Mouse (Mus musculus): ENCODE results near the gene Ccdc42. TPM values are rescaled to one million over a fixed set of nuclear protein-coding genes. Genes with fewer than 3 reads are reported as not detected.

Ccdc42 gene
- polyA plus RNA-seq, 1 experiment from 2014 or later = 0.32 TPM

GRCm38 (mm10) chr11:68555918-68556584, 30.8 kb upstream of the Ccdc42 start, which contains the start of gene Mfsd6l:
Gene Mfsd6l (plus strand): TSS chr11:68556186.
- DNase-seq (ENCODE audit: low spot score) (peak; percentile 85), ATAC-seq (replicated peaks; ENCODE audit: low FRiP score, low TSS enrichment, low read depth) (peak; percentile 80)
- Histone ChIP-seq H3K4me2 (ENCODE audit: low read length) (peak within 1 kb of the TSS; percentile 44), H3K27me3 (replicated peaks; ENCODE audit: control insufficient read depth, insufficient read depth, low read length) (no peaks in the 10 kb centered on the region), H3K9me3 (ENCODE audit: control insufficient read depth, low read length) (no peaks in the 10 kb centered on the region), H3K9ac (ENCODE audit: low read length) (0 out of 2 replicates have a peak within 1 kb of the TSS, but pooled peaks have one; percentile 15), H3K27ac (ENCODE audit: low read depth) (no peak within 1 kb of the TSS), H3K36me3 (ENCODE audit: control insufficient read depth, insufficient read depth, low read length) (no peaks in the 10 kb centered on the region), H3K4me3 (ENCODE audit: low read depth, low read length) (peak within 1 kb of the TSS; percentile 31), H3K4me1 (replicated peaks; ENCODE audit: control insufficient read depth, insufficient read depth, low read length) (no peaks in the 10 kb centered on the region)
- 8% methylated on average over 37 of the region's 37 CpGs for WGBS

GRCm38 (mm10) chr11:68559546-68559945, 27.3 kb upstream of the Ccdc42 start:
- 44% methylated on average over 1 of the region's 1 CpGs for WGBS
- no peaks in the 10 kb centered on the region for H3K9me3 ChIP-seq (ENCODE audit: control insufficient read depth, low read length)
- DNase-seq (ENCODE audit: low spot score) = no peak
- no peak overlapping the region for H3K9ac ChIP-seq (ENCODE audit: low read length)
- no peaks in the 10 kb centered on the region for H3K36me3 ChIP-seq (ENCODE audit: control insufficient read depth, insufficient read depth, low read length)
- H3K4me3 ChIP-seq (ENCODE audit: low read depth, low read length) = no peak overlapping the region
- no peak for ATAC-seq (replicated peaks; ENCODE audit: low FRiP score, low TSS enrichment, low read depth)
- no peaks in the 10 kb centered on the region for H3K4me1 ChIP-seq (replicated peaks; ENCODE audit: control insufficient read depth, insufficient read depth, low read length)
- no peak overlapping the region for H3K4me2 ChIP-seq (ENCODE audit: low read length)
- H3K27ac ChIP-seq (ENCODE audit: low read depth) = no peak overlapping the region
- H3K27me3 ChIP-seq (replicated peaks; ENCODE audit: control insufficient read depth, insufficient read depth, low read length) = no peaks in the 10 kb centered on the region

- no peaks in the 10 kb centered on the region for H3K9me3 ChIP-seq (ENCODE audit: control insufficient read depth, low read length)
- ATAC-seq (replicated peaks; ENCODE audit: low FRiP score, low TSS enrichment, low read depth) (no peak), DNase-seq (ENCODE audit: low spot score) (no peak)
- WGBS = 77% methylated on average over 11 of the region's 11 CpGs
- H3K36me3 ChIP-seq (ENCODE audit: control insufficient read depth, insufficient read depth, low read length) = no peaks in the 10 kb centered on the region
- H3K27ac ChIP-seq (ENCODE audit: low read depth) = no peak overlapping the region
- H3K4me1 ChIP-seq (replicated peaks; ENCODE audit: control insufficient read depth, insufficient read depth, low read length) = no peaks in the 10 kb centered on the region
- no peaks in the 10 kb centered on the region for H3K27me3 ChIP-seq (replicated peaks; ENCODE audit: control insufficient read depth, insufficient read depth, low read length)
- H3K4me2 ChIP-seq (ENCODE audit: low read length) = no peak overlapping the region
- H3K4me3 ChIP-seq (ENCODE audit: low read depth, low read length) = no peak overlapping the region
- H3K9ac ChIP-seq (ENCODE audit: low read length) = no peak overlapping the region
Observed at GRCm38 (mm10) chr11:68561957-68562950, 24.6 kb upstream of the Ccdc42 start.

GRCm38 (mm10) chr11:68564356-68565031, 22.3 kb upstream of the Ccdc42 start:
- ATAC-seq (replicated peaks; ENCODE audit: low FRiP score, low TSS enrichment, low read depth) = no peak
- H3K4me1 ChIP-seq (replicated peaks; ENCODE audit: control insufficient read depth, insufficient read depth, low read length) = no peaks in the 10 kb centered on the region
- no peak overlapping the region for H3K9ac ChIP-seq (ENCODE audit: low read length)
- H3K4me2 ChIP-seq (ENCODE audit: low read length) = no peak overlapping the region
- H3K36me3 ChIP-seq (ENCODE audit: control insufficient read depth, insufficient read depth, low read length) = no peaks in the 10 kb centered on the region
- H3K4me3 ChIP-seq (ENCODE audit: low read depth, low read length) = no peak overlapping the region
- H3K27me3 ChIP-seq (replicated peaks; ENCODE audit: control insufficient read depth, insufficient read depth, low read length) = no peaks in the 10 kb centered on the region
- DNase-seq (ENCODE audit: low spot score) = no peak
- no peaks in the 10 kb centered on the region for H3K9me3 ChIP-seq (ENCODE audit: control insufficient read depth, low read length)
- no peak overlapping the region for H3K27ac ChIP-seq (ENCODE audit: low read depth)
- WGBS = 60% methylated on average over 13 of the region's 13 CpGs

- no peaks in the 10 kb centered on the region for H3K36me3 ChIP-seq (ENCODE audit: control insufficient read depth, insufficient read depth, low read length)
- no peak overlapping the region for H3K4me3 ChIP-seq (ENCODE audit: low read depth, low read length)
- no peak overlapping the region for H3K4me2 ChIP-seq (ENCODE audit: low read length)
- DNase-seq (ENCODE audit: low spot score) (no peak), ATAC-seq (replicated peaks; ENCODE audit: low FRiP score, low TSS enrichment, low read depth) (no peak)
- no peaks in the 10 kb centered on the region for H3K27me3 ChIP-seq (replicated peaks; ENCODE audit: control insufficient read depth, insufficient read depth, low read length)
- no peak overlapping the region for H3K9ac ChIP-seq (ENCODE audit: low read length)
- no peaks in the 10 kb centered on the region for H3K4me1 ChIP-seq (replicated peaks; ENCODE audit: control insufficient read depth, insufficient read depth, low read length)
- H3K27ac ChIP-seq (ENCODE audit: low read depth) = no peak overlapping the region
- H3K9me3 ChIP-seq (ENCODE audit: control insufficient read depth, low read length) = no peaks in the 10 kb centered on the region
- 69% methylated on average over 3 of the region's 3 CpGs for WGBS
Observed at GRCm38 (mm10) chr11:68565032-68565429, 21.8 kb upstream of the Ccdc42 start.

GRCm38 (mm10) chr11:68566447-68567059, 20.3 kb upstream of the Ccdc42 start:
- Histone ChIP-seq H3K4me1 (replicated peaks; ENCODE audit: control insufficient read depth, insufficient read depth, low read length) (no peaks in the 10 kb centered on the region), H3K9me3 (ENCODE audit: control insufficient read depth, low read length) (no peaks in the 10 kb centered on the region), H3K9ac (ENCODE audit: low read length) (no peak overlapping the region; the same call in 1 of the 2 replicates), H3K4me2 (ENCODE audit: low read length) (peak overlapping the region; percentile 44), H3K4me3 (ENCODE audit: low read depth, low read length) (no peak overlapping the region), H3K27me3 (replicated peaks; ENCODE audit: control insufficient read depth, insufficient read depth, low read length) (no peaks in the 10 kb centered on the region), H3K27ac (ENCODE audit: low read depth) (no peak overlapping the region), H3K36me3 (ENCODE audit: control insufficient read depth, insufficient read depth, low read length) (no peaks in the 10 kb centered on the region)
- peak; percentile 87 for DNase-seq (ENCODE audit: low spot score)
- ATAC-seq (replicated peaks; ENCODE audit: low FRiP score, low TSS enrichment, low read depth) = no peak
- 20% methylated on average over 17 of the region's 17 CpGs for WGBS

- H3K27ac ChIP-seq (ENCODE audit: low read depth) = no peak overlapping the region
- no peaks in the 10 kb centered on the region for H3K36me3 ChIP-seq (ENCODE audit: control insufficient read depth, insufficient read depth, low read length)
- no peaks in the 10 kb centered on the region for H3K4me1 ChIP-seq (replicated peaks; ENCODE audit: control insufficient read depth, insufficient read depth, low read length)
- no peak overlapping the region for H3K4me2 ChIP-seq (ENCODE audit: low read length)
- no peak overlapping the region for H3K4me3 ChIP-seq (ENCODE audit: low read depth, low read length)
- no peak overlapping the region for H3K9ac ChIP-seq (ENCODE audit: low read length)
- ATAC-seq (replicated peaks; ENCODE audit: low FRiP score, low TSS enrichment, low read depth) = no peak
- H3K27me3 ChIP-seq (replicated peaks; ENCODE audit: control insufficient read depth, insufficient read depth, low read length) = no peaks in the 10 kb centered on the region
- DNase-seq (ENCODE audit: low spot score) = no peak
- no peaks in the 10 kb centered on the region for H3K9me3 ChIP-seq (ENCODE audit: control insufficient read depth, low read length)
- WGBS = 79% methylated on average over 5 of the region's 5 CpGs
Observed at GRCm38 (mm10) chr11:68570861-68571260, 16.0 kb upstream of the Ccdc42 start.

GRCm38 (mm10) chr11:68577076-68577475, 9.7 kb upstream of the Ccdc42 start:
- Histone ChIP-seq H3K27ac (ENCODE audit: low read depth) (no peak overlapping the region), H3K9ac (ENCODE audit: low read length) (no peak overlapping the region), H3K4me3 (ENCODE audit: low read depth, low read length) (no peak overlapping the region), H3K36me3 (ENCODE audit: control insufficient read depth, insufficient read depth, low read length) (no peaks in the 10 kb centered on the region), H3K4me1 (replicated peaks; ENCODE audit: control insufficient read depth, insufficient read depth, low read length) (no peaks in the 10 kb centered on the region), H3K4me2 (ENCODE audit: low read length) (no peak overlapping the region), H3K9me3 (ENCODE audit: control insufficient read depth, low read length) (no peaks in the 10 kb centered on the region), H3K27me3 (replicated peaks; ENCODE audit: control insufficient read depth, insufficient read depth, low read length) (no peaks in the 10 kb centered on the region)
- no peak for DNase-seq (ENCODE audit: low spot score)
- ATAC-seq (replicated peaks; ENCODE audit: low FRiP score, low TSS enrichment, low read depth) = no peak
- WGBS = 76% methylated on average over 1 of the region's 1 CpGs
